Mouse (Mus musculus) limb, embryonic 14.5 days (tissue): Measurements from ENCODE around the gene Coq2. TPM values are rescaled to one million over a fixed set of nuclear protein-coding genes. Genes with fewer than 3 reads are reported as not detected.

Source experiments
- ATAC-seq: fragments of 200-750 bp; cut with Nextera tagmentation; 2 replicates; pipeline ENCODE4 v1.8.0; 2017; ENCODE audit warnings: low read depth, moderate number of reproducible peaks, moderate TSS enrichment; ENCODE audit not compliant: low FRiP score
- DNase-seq: peaks from one replicate; pipeline ENCODE4 v3.0.0-alpha.2; 2015; ENCODE audit warnings: low spot score
- H3K27ac ChIP-seq: fragments of 300-500 bp; sonication (generic); replicated peaks from 2 replicates; pipeline ENCODE4 v1.5.1; 2014; ENCODE audit warnings: low read depth, mild to moderate bottlenecking, low read length, moderate library complexity, mixed read lengths
- H3K27me3 ChIP-seq: fragments of 300-500 bp; sonication (generic); 2 replicates; pipeline ENCODE4 v1.6.1; 2014; ENCODE audit warnings: low read length, mixed read lengths; ENCODE audit not compliant: control insufficient read depth, insufficient read depth
- H3K36me3 ChIP-seq: fragments of 300-500 bp; sonication (generic); 2 replicates; pipeline ENCODE4 v1.6.1; 2014; ENCODE audit warnings: mild to moderate bottlenecking, low read length, moderate library complexity, mixed read lengths; ENCODE audit not compliant: control insufficient read depth, insufficient read depth
- H3K4me1 ChIP-seq: fragments of 300-500 bp; sonication (generic); 2 replicates; pipeline ENCODE4 v1.6.1; 2014; ENCODE audit warnings: antibody characterized with exemption, low read length, mixed read lengths; ENCODE audit not compliant: control insufficient read depth, insufficient read depth
- H3K4me2 ChIP-seq: fragments of 300-500 bp; sonication (generic); replicated peaks from 2 replicates; pipeline ENCODE4 v1.6.1; 2014; ENCODE audit warnings: low read depth, mild to moderate bottlenecking, low read length, moderate library complexity; ENCODE audit not compliant: severe bottlenecking
- H3K4me3 ChIP-seq: fragments of 300-500 bp; sonication (generic); replicated peaks from 2 replicates; pipeline ENCODE4 v1.5.1; 2014; ENCODE audit warnings: low read length
- H3K9ac ChIP-seq: fragments of 300-500 bp; sonication (generic); 2 replicates; pipeline ENCODE4 v1.6.1; 2014; ENCODE audit warnings: mild to moderate bottlenecking, low read depth, low read length, moderate library complexity; ENCODE audit not compliant: severe bottlenecking
- H3K9me3 ChIP-seq: fragments of 300-500 bp; sonication (generic); 2 replicates; pipeline ENCODE4 v1.6.1; 2016; ENCODE audit warnings: low read length; ENCODE audit not compliant: control insufficient read depth
- POLR2A ChIP-seq: fragments of 200-500 bp; IDR thresholded peaks from 2 replicates; pipeline ENCODE4 v1.8.0; 2012; ENCODE audit warnings: inconsistent platforms, mild to moderate bottlenecking, moderate library complexity, borderline replicate concordance; ENCODE audit not compliant: insufficient read depth, insufficient read length; ENCODE audit errors: extremely low read depth
- WGBS: fragments of 180-500 bp; shearing (Covaris S2); extraction: QIAGEN DNeasy Blood & Tissue Kit; methylation state at CpG from one replicate; pipeline ENCODE4 v1.1.7; 2014; 5-methylcytosine and 5-hydroxymethylcytosine counted together
- polyA plus RNA-seq, 2 experiments: library from polyadenylated mRNA; depleted of rRNA in 1 of 2; stranded (reverse) in 1 of 2; unstranded in 1 of 2; fragments of >200 nt; fragmentation: Nextera tagmentation in 1 of 2; extraction: Ambion mirVana in 1 of 2; gene quantifications; 2 replicates each; pipeline versions ENCODE4 v1.2.1 to v1.2.3; 2012 to 2014

Coq2 gene
- polyA plus RNA-seq, 2 experiments: 56.2 to 91.2 TPM

DNA sequence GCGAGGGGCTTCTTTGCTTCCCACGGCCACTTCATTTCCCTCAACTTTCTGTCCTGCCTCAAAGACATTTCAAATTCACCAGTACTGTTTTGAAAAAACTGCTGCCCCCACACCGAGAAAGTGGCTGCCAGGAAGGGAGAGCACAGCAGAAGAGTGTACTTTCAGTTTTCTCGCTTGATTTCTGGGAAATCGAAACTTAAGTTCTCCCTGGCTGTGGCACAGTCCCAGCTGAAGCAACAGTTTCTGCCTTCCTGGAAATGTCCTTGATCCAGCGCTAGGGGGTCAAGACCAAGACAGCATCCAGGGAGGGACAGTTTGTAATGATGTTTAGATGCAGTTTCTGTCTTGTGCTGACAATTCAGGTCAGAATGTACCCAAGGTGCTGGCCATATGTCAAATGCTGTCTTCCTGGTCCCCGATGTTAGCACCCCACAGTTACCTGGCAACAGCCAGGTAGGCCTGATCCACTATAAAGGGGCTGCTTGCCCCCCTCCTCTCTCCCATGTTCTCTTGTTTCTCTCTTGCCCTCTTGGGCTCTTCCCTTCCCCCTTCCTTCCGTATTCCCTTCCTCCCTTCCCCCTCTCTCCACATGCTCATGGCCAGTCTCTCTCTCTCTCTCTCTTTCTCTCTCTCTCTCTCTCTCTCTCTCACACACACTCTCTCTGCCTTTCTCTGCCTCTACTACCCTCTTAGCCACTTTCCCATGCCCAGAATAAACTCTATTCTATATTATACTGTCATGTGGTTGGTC is 38.0 kb downstream of the Coq2 start:
- Histone ChIP-seq H3K4me3 (no peak overlapping the region), H3K4me1 (no peaks in the 10 kb centered on the region), H3K36me3 (no peaks in the 10 kb centered on the region), H3K27me3 (no peaks in the 10 kb centered on the region), H3K9me3 (no peaks in the 10 kb centered on the region), H3K4me2 (no peak overlapping the region), H3K9ac (no peak overlapping the region), H3K27ac (no peak overlapping the region)
- no peak for TF ChIP-seq POLR2A
- ATAC-seq: no peak
- WGBS: 77% methylated on average over 8 of the region's 8 CpGs
- no peak for DNase-seq

DNA sequence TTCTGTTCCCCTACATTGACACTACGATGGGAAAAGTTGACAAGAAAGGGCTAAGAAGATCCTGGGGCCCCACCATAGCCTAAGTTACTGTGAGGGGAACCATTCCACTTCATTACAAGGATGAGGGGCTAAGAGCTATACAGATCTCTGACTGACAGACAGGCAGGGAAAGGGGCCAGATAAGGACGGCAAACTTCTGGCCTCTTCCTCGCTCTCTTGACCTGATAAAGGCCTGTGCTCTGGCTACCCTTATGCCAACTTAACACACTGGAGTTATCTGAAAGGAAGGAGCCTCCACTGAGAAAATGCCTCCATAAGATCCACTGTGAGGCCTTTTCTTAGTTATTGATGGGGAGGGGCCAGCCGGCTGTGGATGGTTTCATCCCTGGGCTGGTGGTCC is 39.0 kb downstream of the Coq2 start:
- ATAC-seq (no peak), DNase-seq (no peak)
- Histone ChIP-seq H3K27ac (no peak overlapping the region), H3K4me1 (no peaks in the 10 kb centered on the region), H3K36me3 (no peaks in the 10 kb centered on the region), H3K27me3 (no peaks in the 10 kb centered on the region), H3K4me2 (no peak overlapping the region), H3K9me3 (no peaks in the 10 kb centered on the region), H3K4me3 (no peak overlapping the region), H3K9ac (no peak overlapping the region)
- WGBS: 89% methylated on average over 4 of the region's 4 CpGs
- no peak for TF ChIP-seq POLR2A

DNA sequence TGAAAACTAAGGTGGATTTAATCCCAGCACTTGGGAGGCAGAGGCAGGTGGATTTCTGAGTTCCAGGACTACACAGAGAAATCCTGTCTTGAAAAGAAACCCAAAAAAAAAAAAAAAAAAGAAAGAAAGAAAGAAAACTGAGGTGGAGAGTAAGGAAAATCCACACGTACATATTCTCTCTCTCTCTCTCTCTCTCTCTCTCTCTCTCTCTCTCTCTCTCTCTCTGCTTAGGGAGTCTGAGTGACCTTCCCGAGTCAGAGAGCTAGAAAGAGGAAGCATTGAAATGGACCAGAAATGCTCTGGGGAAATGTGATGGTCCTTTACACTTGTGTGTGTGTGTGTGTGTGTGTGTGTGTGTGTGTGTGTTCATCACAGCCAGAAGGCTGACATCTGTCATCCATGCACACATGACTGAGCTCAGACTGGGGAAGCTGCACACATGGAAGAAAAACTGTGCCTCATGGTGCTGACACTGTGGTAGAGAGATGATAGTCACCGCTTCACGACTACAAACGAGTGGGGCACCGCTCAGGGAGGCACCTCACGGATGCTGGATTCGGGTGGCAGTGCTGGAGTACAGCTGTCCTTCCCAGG is 40.0 kb downstream of the Coq2 start:
- H3K4me2 ChIP-seq: no peak overlapping the region
- H3K27me3 ChIP-seq: no peaks in the 10 kb centered on the region
- 90% methylated on average over 8 of the region's 8 CpGs for WGBS
- DNase-seq (no peak), ATAC-seq (no peak)
- no peaks in the 10 kb centered on the region for H3K4me1 ChIP-seq
- H3K36me3 ChIP-seq: no peaks in the 10 kb centered on the region
- H3K4me3 ChIP-seq: no peak overlapping the region
- H3K27ac ChIP-seq: no peak overlapping the region
- no peak for TF ChIP-seq POLR2A
- no peaks in the 10 kb centered on the region for H3K9me3 ChIP-seq
- no peak overlapping the region for H3K9ac ChIP-seq

DNA sequence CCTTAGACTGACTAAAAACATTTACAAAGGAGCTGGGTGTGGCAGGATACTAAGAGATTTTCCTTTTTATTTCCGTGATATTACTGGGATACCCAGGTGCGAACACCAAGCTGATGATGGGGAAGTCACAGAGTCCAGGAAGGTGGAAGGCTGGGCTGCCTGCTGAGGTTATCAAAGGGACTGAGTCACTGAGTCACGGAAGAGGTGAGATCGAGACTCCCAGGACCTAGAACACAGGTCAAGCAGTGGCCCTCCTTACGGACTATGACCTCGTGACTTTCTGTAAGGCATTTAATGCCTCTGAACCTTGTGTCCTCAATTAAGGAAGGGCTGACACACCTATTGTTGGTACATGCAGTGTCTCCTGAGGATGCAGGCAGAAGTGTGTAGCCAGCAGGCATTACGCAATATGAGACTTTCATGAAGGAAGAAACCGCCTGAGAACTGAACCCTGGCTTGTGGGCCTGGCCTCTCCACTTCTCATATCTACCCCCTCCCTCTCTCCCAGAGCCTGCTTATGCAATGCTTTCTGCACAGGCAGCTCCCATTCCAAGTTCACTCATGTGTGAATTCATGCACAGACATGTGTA is 42.3 kb downstream of the Coq2 start:
- TF ChIP-seq POLR2A: no peak
- no peaks in the 10 kb centered on the region for H3K9me3 ChIP-seq
- no peak overlapping the region for H3K4me3 ChIP-seq
- no peak overlapping the region for H3K9ac ChIP-seq
- ATAC-seq (no peak), DNase-seq (no peak)
- H3K27me3 ChIP-seq: no peaks in the 10 kb centered on the region
- WGBS: 76% methylated on average over 8 of the region's 8 CpGs
- H3K36me3 ChIP-seq: no peaks in the 10 kb centered on the region
- H3K27ac ChIP-seq: no peak overlapping the region
- H3K4me2 ChIP-seq: no peak overlapping the region
- H3K4me1 ChIP-seq: no peaks in the 10 kb centered on the region

DNA sequence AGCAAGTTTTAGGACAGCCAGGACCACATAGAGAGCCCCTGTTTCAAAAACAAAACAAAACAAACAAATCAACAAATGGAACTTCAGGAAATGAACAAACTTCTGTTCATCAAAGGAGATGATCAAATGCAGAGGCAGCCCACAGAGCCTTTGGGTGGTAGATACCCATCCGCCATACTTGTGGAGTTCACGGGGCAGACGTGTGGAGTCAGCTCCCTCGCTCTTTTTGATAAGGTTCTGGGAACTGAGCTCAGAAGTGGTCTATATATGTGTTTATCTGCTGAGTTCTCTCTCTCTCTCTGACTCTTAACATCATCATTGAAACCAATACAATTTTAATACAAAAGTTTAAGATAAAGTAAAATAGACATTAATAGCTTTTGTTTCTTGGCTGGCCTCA is 46.1 kb downstream of the Coq2 start:
- Histone ChIP-seq H3K27me3 (no peaks in the 10 kb centered on the region), H3K4me3 (no peak overlapping the region), H3K4me2 (no peak overlapping the region), H3K27ac (no peak overlapping the region), H3K9me3 (no peaks in the 10 kb centered on the region), H3K4me1 (no peaks in the 10 kb centered on the region), H3K36me3 (no peaks in the 10 kb centered on the region), H3K9ac (no peak overlapping the region)
- ATAC-seq (no peak), DNase-seq (no peak)
- WGBS: 98% methylated on average over 4 of the region's 4 CpGs
- TF ChIP-seq POLR2A: no peak
